Mouse (Mus musculus): ENCODE results near the gene Phf23. TPM values are rescaled to one million over a fixed set of nuclear protein-coding genes. Genes with fewer than 3 reads are reported as not detected.

The Phf23 gene
- total RNA-seq, 2 experiments from 2014 or later = 51.5 to 57.5 TPM

Small RNA genes within 50 kb of the gene (microRNA-seq; reads per million reads assigned to microRNA genes)
- 0 reads per million in 2 experiments for gene Gm44349 (ENCODE audit: borderline number of aligned reads in 2 of 2)
- gene Mir324 (ENCODE audit: borderline number of aligned reads in 2 of 2) = 3,053 to 4,108 reads per million in 2 experiments

Other genes with a start within 250 kb of the Phf23 start
- 10 to 100 TPM; 55.4 to 79.7 TPM for gene Polr2a, start 237.1 kb upstream of the Phf23 start, total RNA-seq (2021)
- gene Slc35g3, start 233.8 kb upstream of the Phf23 start, total RNA-seq (2021) = not detected
- gene Zbtb4, start 229.9 kb upstream of the Phf23 start, total RNA-seq (2021) = 10 to 100 TPM; 48.2 to 71.4 TPM
- gene Chrnb1, start 199.8 kb upstream of the Phf23 start, total RNA-seq (2021) = 1 to 10 TPM; 1.3 to 3.9 TPM
- 10 to 100 TPM in 1 of 2 experiments, 1 to 10 TPM in 1; 3.0 to 13.0 TPM for gene Fgf11, start 193.9 kb upstream of the Phf23 start, total RNA-seq (2021)
- gene Tmem102, start 190.2 kb upstream of the Phf23 start, total RNA-seq (2021) = under 1 TPM; 0.36 to 0.51 TPM
- not detected for gene Gm39566, start 180.5 kb upstream of the Phf23 start, total RNA-seq (2021)
- not detected for gene Spem2, start 177.3 kb upstream of the Phf23 start, total RNA-seq (2021)
- gene Spem1, start 173.6 kb upstream of the Phf23 start, total RNA-seq (2021) = not detected
- gene Nlgn2, start 158.0 kb upstream of the Phf23 start, total RNA-seq (2021) = 10 to 100 TPM; 19.7 to 24.9 TPM
- 100 to 1,000 TPM; 145 TPM for gene Tmem256, start 157.3 kb upstream of the Phf23 start, total RNA-seq (2021)
- gene Plscr3, start 149.4 kb upstream of the Phf23 start, total RNA-seq (2021) = 10 to 100 TPM; 38.2 to 46.2 TPM
- under 1 TPM in 1 of 2 experiments, not detected in 1; 0.38 TPM for gene Tnk1, start 137.0 kb upstream of the Phf23 start, total RNA-seq (2021)
- gene Tmem95, start 117.8 kb upstream of the Phf23 start, total RNA-seq (2021) = not detected
- gene Kctd11, start 114.4 kb upstream of the Phf23 start, total RNA-seq (2021) = 1 to 10 TPM; 3.6 to 6.0 TPM
- 1 to 10 TPM in 1 of 2 experiments, under 1 TPM in 1; 0.43 to 1.5 TPM for gene Acap1, start 100.2 kb upstream of the Phf23 start, total RNA-seq (2021)
- under 1 TPM; 0.29 to 0.86 TPM for gene 2810408A11Rik, start 94.8 kb upstream of the Phf23 start, total RNA-seq (2021)
- gene Neurl4, start 94.7 kb upstream of the Phf23 start, total RNA-seq (2021) = 10 to 100 TPM; 48.5 to 53.9 TPM
- 10 to 100 TPM; 47.3 to 52.4 TPM for gene Gps2, start 81.9 kb upstream of the Phf23 start, total RNA-seq (2021)
- gene Eif5a, start 73.8 kb upstream of the Phf23 start, total RNA-seq (2021) = 100 to 1,000 TPM; 579 to 673 TPM
- gene Ybx2, start 60.0 kb upstream of the Phf23 start, total RNA-seq (2021) = 10 to 100 TPM; 14.2 to 32.6 TPM
- gene Slc2a4, start 47.6 kb upstream of the Phf23 start, total RNA-seq (2021) = 100 to 1,000 TPM in 1 of 2 experiments, 10 to 100 TPM in 1; 70.7 to 200 TPM
- under 1 TPM in 1 of 2 experiments, not detected in 1; 0.66 TPM for gene Cldn7, start 31.0 kb upstream of the Phf23 start, total RNA-seq (2021)
- gene Ctdnep1, start 14.6 kb upstream of the Phf23 start, total RNA-seq (2021) = 100 to 1,000 TPM; 114 to 123 TPM
- 10 to 100 TPM; 62.7 to 81.3 TPM for gene Elp5, start 13.3 kb upstream of the Phf23 start, total RNA-seq (2021)
- 100 to 1,000 TPM; 436 to 473 TPM for gene Gabarap, start 4.6 kb upstream of the Phf23 start, total RNA-seq (2021)
- 10 to 100 TPM; 13.8 to 14.9 TPM for gene Dvl2, start 4.8 kb downstream of the Phf23 start, total RNA-seq (2021)
- gene Acadvl, start 19.6 kb downstream of the Phf23 start, total RNA-seq (2021) = 1,000 to 10,000 TPM in 1 of 2 experiments, 100 to 1,000 TPM in 1; 522 to 1,041 TPM
- gene Dlg4, start 21.2 kb downstream of the Phf23 start, total RNA-seq (2021) = 10 to 100 TPM; 24.6 to 33.0 TPM
- gene Asgr1, start 58.3 kb downstream of the Phf23 start, total RNA-seq (2021) = under 1 TPM in 1 of 2 experiments, not detected in 1; 0.50 TPM
- gene Asgr2, start 96.9 kb downstream of the Phf23 start, total RNA-seq (2021) = 1 to 10 TPM in 1 of 2 experiments, under 1 TPM in 1; 0.83 to 2.5 TPM
- gene Mgl2, start 134.6 kb downstream of the Phf23 start, total RNA-seq (2021) = 1 to 10 TPM; 3.8 to 9.2 TPM
- gene Clec10a, start 160.4 kb downstream of the Phf23 start, total RNA-seq (2021) = 1 to 10 TPM; 2.5 to 9.2 TPM
- 1 to 10 TPM in 1 of 2 experiments, under 1 TPM in 1; 0.53 to 1.1 TPM for gene Slc16a11, start 217.0 kb downstream of the Phf23 start, total RNA-seq (2021)
- 1 to 10 TPM; 2.4 to 2.9 TPM for gene Slc16a13, start 225.3 kb downstream of the Phf23 start, total RNA-seq (2021)
- gene Bcl6b, start 234.0 kb downstream of the Phf23 start, total RNA-seq (2021) = 10 to 100 TPM in 1 of 2 experiments, 1 to 10 TPM in 1; 7.4 to 22.5 TPM
- gene 0610010K14Rik, start 242.1 kb downstream of the Phf23 start, total RNA-seq (2021) = 10 to 100 TPM; 33.7 to 37.3 TPM
- 1 to 10 TPM; 4.3 to 5.3 TPM for gene Gm21988, start 244.1 kb downstream of the Phf23 start, total RNA-seq (2021)
- gene Rnasek, start 244.1 kb downstream of the Phf23 start, total RNA-seq (2021) = 100 to 1,000 TPM; 179 to 279 TPM